Mouse (Mus musculus) gastrocnemius, adult 18-20 months (tissue): ENCODE measurements at regions not wholly inside any gene's neighbourhood (a gene's known extent, or its start where the extent isn't known, plus 50 kb on each side); places are given as distances from the start of the nearest gene placed in this dataset.

Source experiments
- DNase-seq: peaks from one replicate; pipeline ENCODE4 v3.0.0; 2021; ENCODE audit warnings: low spot score

DNA sequence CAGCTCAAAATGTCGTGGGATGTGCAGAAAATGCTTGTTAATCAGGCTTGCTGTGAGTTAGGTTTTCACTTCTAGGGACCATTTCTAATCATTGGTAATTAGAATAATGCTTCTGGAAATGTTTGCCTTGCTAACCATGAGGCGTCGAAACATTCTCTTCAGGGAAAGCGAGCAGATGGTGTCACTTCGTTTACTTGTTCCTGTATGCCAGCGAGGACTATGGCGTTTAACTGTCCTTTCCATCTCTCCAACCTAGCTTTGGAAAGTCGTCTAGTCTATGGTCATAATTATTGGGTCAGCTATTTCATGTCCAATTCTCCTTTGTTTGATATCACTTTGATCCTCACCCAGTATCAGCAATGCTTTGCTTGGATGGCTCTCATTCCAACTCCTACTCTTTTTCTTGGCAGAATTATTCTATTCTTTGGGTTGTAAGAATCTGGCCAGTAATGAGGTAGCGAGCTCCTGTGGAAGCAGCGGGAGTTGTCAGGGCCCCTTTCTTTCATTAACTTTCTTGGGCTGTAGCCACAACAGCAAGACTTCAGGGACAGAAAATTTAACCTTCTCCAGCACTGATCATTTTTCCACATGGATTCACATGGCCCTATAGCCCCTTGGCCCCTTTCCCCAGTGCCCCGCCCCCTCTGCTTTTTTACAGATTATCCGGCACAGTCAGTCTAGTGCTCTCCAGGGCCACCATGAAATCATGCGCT is 374.0 kb upstream of the Plscr5 start:
- no peak for DNase-seq

DNA sequence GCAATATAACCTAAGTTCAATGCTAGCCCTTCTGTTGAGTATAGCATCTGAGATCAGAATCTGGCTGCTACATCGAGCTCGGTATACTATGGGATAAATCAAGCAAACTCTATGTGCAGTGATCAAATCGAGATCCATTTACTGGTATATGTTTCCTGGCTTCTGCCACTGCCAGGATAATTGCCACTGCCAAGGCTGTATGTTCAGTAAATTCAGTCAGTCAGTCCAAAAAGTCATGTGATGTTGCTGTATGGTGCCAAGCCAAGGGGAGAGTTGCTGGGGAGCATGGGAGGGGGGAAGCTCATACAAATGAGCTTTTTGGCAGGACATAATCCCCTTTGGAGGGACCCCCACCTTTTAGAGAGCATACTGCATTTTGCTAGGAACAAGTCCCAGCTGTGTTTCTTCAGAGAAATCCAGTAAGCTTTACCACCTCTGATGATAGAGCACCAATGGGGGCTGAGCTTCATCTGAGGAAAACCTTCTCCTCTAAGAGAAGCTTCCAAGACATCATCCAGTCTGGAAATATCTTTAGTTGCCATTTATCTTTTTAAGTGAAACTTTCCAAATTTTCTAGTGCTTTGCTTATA is 389.3 kb upstream of the Plscr5 start:
- no peak for DNase-seq

- DNase-seq, result no peak
Measured at GRCm38 (mm10) chr9:91798837-91799225, 393.9 kb upstream of the Plscr5 start.

DNA sequence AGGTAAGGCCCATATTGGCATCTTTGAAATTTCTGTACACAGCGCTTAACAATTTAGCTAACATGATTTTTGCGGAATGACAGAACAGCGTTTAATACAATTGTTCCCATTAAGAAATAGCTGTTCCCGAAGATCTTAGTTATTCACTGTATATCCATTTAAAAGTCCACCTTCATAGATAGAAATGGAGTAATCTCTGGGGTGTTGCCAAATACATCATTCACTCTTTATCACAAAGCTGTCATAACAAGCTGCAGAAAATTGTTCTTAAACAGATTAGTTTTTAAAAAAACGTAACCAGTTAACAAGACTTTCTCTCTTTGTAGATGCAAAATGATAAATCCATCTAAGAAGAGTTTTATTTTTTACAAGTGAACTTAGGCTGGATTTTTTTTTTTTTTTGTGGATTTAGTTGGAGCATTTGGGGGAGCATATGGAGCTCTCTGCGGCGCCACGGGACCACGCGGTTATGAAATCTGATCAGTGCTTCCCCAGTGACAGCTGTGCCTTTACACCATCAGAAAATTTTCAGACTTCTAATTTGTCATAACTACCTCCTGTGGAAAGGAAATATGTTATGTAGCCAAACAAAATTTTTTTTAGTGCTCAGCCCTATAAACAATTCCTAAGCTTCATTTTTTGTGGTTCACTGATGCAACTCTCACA is 394.4 kb upstream of the Plscr5 start:
- DNase-seq, result no peak

DNA sequence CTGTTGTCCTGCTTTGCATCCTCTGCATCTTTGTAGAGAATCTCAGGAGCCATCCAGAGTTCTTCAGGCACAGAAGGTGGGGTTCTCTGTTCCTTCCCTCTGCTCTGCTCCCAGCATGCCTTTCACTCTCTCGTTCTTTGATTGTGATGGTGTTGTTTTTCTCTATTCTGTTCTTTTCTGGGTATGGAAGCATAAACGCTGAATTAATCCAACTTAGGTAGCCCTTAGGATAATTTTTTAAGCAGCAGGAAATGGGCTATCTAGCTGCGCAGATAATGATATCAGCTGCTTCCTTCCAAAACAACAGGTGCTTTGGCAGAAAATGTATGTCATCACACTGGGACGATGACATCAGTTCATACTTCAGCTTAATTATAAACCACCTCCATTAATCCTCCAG is 395.8 kb upstream of the Plscr5 start:
- no peak for DNase-seq

DNA sequence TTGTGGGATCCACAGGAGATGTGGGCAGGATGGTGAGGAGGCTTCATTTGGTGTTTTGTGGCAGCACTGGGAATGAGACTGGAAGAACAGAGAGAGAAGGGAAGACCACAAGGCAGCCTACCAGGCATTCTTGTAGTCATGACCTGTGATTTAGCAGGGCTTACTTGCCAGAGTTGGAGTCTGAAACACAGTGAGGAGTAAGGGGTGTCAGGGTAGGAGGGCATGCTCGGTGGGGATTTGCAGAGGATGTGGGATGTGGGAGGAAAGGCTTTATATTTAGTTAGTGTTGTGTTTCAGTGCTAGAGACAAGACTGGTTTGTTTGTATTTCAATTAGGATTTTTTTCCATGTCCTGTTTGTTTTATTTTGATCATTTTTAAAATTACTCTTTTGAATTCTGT is 387.3 kb upstream of the Zic1 start:
- no peak for DNase-seq

- DNase-seq, result no peak
Measured at GRCm38 (mm10) chr9:91711106-91711505, 345.5 kb upstream of the Zic1 start.

- no peak for DNase-seq
Measured at GRCm38 (mm10) chr9:91680859-91681258, 315.2 kb upstream of the Zic1 start.

DNA sequence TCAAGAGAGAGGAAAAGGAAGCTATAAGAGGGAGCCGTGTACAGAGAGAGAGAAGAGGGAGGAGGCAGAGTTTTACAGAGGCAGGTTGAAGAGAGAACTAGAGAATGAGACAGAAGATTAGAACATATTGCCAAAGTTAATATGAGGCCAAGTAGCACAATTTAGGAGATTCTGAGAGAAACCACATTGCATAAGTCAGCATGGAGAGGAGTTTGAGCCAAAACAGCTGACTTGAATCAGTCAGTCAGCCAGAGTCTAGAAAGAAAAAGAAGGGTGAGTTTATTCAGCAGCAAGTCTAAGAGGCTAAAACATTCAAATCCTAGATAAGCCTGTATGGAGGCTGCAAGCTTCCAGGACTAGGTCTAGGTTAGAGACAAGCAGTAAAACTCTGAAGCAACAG is 301.1 kb upstream of the Zic1 start:
- DNase-seq, result no peak

GRCm38 (mm10) chr9:91660089-91660488 is 294.5 kb upstream of the Zic1 start:
- no peak for DNase-seq

- no peak for DNase-seq
Measured at GRCm38 (mm10) chr9:91654071-91654470, 288.5 kb upstream of the Zic1 start.

- no peak for DNase-seq
Measured at GRCm38 (mm10) chr9:91652384-91653100, 286.9 kb upstream of the Zic1 start.

- no peak for DNase-seq
Measured at GRCm38 (mm10) chr9:91610401-91610800, 244.8 kb upstream of the Zic1 start.

DNA sequence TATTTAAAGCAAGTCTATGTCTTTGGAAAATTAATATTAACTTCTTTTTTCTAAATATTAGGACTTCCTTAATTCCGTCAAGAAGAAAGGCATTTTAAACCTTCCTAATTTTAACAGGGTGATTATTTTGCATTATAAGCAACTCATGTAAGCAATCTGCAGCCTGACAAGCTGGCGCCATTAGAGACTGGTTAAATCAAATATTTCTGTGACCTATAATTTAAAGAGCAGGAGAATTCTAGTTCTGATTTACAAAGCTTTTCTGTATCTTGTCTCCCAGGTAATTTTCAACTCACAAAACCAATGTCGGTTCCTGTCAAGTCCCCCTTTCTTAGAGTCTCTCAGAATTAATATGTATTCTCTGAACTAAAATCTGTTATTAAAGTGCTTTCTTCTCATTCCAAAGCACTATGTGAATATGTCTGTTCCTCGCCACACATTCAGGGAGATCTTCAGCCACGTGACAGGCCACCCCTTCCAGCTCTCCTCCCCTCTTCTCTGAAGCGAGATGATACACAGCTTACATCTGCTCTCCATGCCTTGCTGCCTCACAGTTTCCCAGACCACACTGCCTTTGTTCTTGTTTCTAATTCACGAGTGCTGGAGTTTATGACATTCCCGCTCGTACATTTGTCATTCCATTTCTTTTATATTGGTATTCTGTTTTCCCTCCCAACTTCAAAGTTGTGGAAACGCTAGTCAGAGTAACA is 244.0 kb upstream of the Zic1 start:
- no peak for DNase-seq

GRCm38 (mm10) chr9:91601740-91602139 is 236.1 kb upstream of the Zic1 start:
- no peak for DNase-seq

DNA sequence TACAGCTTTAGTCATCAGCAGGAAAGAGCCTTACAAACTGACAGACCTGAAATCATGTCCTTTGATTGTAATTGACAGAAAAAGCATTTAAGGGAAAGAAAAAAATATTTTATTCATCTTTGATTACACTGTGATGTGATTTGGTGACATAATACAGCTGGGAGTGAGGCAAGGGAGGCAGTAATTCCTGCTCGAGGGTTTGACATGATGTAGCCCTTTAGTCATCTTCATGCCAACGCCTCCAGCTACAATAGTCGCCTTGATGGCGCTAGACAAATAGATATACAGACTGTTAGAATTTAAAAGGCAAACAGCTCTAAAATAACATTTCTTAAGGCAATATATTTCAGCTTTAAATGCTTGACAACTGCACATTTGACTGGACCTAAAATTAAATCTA is 226.3 kb upstream of the Zic1 start:
- no peak for DNase-seq

DNA sequence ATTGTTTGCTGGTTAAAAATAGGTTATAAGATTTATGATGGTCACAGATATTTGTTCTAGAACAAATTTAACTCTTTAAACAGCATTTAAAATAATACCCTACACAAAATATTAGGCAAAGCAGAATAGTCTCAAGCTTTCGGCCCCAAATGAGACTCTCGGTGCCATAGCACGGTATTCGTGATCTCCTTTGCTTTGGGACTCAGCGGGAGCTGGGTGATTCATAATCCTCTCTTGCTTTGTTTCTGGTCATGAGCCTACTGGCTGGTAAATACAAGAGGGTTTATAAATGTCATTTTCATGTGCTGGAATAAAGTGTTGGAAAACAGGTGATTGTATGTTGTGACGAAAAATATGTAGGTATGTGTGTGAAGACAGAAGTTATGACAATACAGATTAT is 223.1 kb upstream of the Zic1 start:
- DNase-seq, result no peak

GRCm38 (mm10) chr9:91587861-91588260 is 222.3 kb upstream of the Zic1 start:
- no peak for DNase-seq

DNA sequence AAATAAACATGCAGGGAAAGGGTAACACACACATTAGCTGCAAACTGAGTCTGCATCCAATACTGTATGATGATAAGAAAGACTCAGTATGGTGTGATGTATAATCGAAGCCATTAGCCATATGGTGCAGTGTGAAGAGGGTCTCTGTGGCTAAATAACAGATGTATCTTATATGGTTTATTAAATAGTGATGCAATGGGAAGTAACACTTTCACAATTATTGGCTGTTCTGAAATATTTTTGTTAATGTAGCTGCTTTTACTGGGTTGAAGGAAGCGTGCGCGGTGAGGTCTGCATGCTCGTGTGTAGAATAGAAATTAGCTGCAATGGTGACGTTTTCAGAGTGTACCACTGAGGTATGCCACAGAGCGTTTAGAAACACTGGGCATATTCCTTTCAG is 221.7 kb upstream of the Zic1 start:
- no peak for DNase-seq

DNA sequence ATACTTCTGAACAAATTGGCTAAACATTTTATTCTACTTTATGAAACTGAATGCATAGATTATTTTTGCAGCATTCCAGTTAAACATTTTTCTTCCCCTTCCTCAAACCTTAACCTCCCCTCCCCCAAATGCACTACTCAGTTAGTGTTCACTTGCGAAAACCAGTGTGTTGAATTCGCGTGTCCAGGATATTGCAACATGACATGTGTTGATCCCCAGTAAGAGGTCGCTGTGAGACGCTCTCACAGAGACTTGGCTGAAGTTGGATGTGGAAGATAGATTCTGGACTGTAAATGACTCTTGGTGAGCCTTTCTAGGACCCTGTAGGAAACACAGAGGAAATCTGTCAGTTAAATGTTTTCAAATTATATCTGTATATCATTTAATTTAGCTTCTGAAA is 221.0 kb upstream of the Zic1 start:
- DNase-seq, result peak; percentile 15

GRCm38 (mm10) chr9:91574156-91574555 is 208.5 kb upstream of the Zic1 start:
- DNase-seq, result no peak
